Mouse (Mus musculus): ENCODE measurements around the gene Cpvl.

The Cpvl gene

DNA sequence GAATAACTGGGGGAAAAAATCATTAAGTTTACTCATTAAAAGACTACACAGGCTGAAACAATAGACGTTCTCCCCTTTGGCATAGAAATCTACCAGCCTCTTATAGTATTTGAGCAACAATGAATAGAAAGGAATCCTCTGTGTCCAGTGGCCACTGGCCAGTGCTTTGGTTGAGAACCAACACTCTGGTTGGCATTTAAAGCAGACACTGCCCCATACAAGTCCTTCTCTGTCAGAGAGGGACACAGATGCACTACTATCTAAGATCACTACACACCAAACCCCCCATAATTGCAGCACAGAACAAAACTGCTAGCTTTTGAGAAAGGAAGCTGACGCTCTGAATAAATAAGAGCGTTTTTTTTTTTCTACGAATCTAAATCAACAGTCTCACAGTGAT is 93.5 kb downstream of the Cpvl start:
- no peak for DNase-seq (ENCODE audit: low read depth, low spot score)

DNA sequence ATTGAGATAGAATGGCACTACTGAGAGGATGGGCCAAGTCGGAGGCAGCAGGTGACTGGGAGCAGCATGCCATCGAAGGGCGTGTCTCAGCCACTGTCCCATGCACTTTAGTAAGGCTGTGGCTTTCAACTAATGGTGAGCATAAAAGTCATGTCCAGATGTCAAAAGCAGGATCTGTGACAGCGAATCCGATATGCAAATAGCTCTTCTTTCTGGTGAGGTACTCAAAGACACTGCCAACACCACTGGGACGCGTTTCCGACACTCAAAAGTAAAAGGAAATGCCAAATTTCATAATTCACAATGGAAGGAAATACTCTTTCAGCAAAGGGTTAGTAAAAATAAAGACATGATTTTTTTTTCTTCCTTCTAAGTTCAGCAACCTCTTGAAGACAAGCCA is 94.0 kb downstream of the Cpvl start:
- DNase-seq (ENCODE audit: low read depth, low spot score) = no peak

DNA sequence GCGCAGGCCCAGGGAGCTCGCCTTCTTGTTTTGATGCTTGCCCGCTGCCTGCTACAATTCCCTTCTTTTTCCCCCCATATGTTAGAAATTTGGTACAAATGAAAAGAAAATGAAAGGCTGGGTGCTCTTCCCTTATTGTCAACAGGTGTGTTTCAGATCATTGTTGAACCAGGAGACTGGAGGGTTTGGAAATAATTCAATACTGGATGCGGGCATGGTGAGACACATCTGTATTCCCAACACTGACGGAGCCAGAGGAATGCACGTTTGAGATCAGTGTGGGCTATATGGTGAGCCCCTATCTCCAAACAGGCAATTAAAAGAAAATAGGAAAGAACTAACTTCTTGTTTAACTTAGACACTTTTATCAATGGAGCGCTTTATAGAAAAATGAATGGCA is 95.1 kb downstream of the Cpvl start:
- no peak for DNase-seq (ENCODE audit: low read depth, low spot score)

DNA sequence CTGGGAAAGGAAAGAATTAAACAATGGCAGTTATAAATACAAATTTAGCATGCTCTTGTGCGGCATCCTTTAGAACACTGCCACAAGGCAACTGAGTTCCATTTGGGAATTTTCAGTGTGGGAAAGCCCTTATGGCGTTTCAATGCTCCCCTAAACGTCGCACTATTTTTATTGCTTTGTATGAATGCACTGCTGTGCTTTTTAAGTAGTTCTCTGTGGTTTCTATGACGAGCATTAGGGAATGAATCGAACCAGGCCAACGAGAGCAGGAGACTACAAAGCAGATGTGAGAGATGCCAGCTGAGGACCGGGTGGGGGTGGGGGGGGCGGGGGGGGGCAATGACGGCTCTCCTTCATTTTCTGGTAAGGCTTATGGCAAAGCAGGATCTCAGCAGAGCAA is 96.8 kb downstream of the Cpvl start:
- no peak for DNase-seq (ENCODE audit: low read depth, low spot score)

DNA sequence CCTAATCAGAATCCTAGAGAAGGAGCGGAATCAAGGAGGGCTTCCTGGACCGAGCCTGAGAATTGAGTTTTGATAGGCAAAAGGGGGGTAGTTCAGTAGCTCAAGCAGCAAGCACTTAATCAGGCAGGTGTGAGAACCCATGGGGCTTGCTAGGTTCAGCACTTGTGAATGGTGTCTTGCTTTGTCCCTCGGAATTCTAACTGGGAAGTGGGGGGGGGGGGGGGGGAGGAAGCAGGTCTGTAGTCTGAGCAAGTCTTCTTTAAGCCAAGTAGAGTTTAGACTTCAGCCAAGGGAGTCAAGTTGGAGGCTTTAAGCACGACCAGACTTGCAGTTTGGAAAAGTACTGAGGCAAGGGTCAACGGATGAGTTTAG is 97.2 kb downstream of the Cpvl start:
- DNase-seq (ENCODE audit: low read depth, low spot score) = no peak

DNA sequence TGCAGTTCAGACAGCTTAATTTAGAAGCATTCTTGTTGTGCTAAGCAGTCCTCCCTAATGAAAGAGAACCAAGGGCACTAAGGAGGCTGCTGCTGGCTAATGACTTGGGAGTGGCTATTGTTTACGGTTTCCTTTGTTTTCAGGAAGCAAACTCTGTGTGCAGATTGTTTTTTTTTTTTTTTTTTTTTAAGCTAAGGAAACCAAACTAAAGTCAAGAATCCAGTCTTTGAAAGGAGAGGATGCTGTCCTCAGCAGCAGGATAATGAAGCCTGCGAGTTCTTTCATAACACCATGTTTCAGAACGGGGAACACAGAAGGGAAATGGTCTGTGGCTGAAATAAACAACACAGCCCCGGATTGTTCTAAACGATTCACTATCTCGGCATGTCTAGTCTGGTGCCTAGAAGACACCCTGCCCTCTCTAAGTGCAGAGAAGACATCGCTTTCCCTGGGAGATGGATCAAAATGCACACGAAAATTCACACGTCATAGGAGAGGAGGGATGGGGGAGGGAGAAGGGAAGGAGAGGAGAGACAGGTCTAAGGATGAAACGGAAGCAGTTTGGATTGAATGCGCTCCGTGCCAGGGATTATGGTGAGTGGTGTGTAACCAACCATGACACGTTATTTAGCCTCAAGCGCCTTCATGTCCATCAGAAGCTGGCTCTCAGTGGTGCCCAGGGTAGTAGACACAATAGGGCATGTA is 97.8 kb downstream of the Cpvl start:
- DNase-seq (ENCODE audit: low read depth, low spot score) = peak; percentile 11

DNA sequence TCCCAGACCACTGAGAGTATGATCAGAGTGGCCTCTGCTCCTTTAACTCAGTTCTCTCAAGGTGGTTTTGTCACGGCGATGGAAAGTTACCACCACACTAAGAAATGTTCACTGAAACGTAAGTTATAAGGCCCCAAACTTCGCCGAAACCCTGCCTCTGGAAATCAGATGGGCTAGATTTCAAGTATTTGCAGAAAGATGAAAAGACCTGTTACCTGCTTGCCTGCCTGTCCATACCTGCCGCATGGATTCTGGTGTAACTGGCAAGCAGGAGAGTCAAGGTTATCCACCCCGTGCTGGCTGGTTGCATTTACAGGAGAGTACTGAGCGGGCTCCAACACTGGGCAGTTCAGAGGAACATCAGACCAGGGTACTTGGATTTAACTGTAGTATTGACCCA is 98.9 kb downstream of the Cpvl start:
- no peak for DNase-seq (ENCODE audit: low read depth, low spot score)

DNA sequence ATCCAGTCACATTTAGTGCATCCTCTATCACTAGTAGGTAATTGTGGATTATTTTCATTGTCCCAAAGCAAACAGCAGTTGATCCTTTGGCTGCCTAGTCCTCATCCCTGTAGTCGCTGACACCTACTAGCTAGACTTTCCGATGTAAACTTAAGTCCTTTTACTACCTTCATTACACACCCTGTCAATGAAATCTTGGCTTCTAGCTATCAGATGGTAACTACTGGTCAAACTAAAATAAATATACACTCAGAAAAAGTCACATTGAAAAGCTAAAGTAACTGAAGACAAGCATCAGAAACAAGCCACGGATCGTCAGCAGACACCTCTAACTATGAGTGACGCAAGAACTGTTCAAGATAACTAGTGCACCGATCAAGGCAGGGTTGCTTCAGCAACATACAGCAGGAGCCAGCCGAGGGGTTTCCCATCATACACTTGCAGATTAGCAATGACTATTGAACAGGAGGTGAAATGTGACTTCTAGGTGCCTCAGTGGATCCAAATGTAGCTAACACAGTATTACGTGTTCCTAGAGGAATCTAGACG is 103.5 kb downstream of the Cpvl start:
- no peak for DNase-seq (ENCODE audit: low read depth, low spot score)

DNA sequence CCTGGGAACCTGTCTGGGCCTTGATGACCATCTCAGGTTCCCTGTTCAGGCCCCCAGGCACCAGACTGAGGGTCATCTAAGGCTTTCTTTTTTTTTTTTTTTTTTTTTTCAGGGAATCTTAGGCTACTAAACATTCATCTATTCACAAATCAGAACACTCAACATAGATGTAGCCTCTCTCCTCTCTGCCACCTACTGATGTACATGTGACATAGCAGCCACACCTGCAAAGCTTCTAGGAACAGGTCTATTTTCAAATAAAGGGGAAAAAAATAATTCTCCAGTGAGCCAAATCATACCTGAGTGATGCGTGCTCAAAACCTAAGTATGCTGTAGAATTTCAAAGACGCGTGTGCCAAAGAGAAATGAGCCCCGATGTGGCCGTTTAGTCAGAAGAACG is 106.6 kb downstream of the Cpvl start:
- DNase-seq (ENCODE audit: low read depth, low spot score) = no peak

DNA sequence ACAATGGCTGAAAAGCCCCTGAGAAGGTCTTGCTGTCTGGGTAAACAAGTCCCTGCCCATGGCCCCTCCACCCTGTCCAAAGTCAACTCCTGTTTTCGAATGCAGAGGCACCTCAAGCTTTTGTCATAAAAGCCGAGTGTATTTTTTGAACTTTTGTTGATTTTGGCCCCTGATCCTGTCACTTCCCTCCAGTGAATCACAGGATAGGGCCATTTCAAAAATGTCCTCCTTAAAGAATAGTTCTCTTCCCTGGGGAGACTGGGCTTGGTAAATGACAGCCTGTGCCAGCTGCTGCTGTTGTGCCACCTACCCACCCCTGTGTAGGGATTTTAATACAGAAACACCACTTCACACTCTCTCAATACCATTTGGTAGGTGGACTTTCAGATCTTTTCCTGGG is 115.5 kb downstream of the Cpvl start:
- DNase-seq (ENCODE audit: low read depth, low spot score) = no peak

DNA sequence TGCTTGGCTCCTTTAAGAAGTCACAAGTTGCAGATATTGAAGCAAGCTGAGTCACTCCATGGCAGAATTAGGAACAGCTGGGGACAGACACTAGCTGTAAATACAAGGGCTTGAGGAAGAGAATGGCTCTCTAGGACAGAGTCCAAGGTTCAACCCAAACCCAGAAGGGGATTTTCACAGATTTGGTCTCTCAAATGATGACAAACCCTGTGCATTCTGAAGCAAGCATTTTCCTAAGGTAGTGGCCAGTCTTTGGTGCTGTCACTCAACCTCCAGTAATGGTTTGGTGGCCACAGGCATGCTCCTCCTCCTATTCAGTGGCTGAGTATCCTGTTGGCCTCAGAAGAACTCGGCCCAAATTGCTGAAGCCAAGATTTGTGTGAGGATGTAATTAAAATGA is 119.4 kb downstream of the Cpvl start:
- DNase-seq (ENCODE audit: low read depth, low spot score) = no peak

DNA sequence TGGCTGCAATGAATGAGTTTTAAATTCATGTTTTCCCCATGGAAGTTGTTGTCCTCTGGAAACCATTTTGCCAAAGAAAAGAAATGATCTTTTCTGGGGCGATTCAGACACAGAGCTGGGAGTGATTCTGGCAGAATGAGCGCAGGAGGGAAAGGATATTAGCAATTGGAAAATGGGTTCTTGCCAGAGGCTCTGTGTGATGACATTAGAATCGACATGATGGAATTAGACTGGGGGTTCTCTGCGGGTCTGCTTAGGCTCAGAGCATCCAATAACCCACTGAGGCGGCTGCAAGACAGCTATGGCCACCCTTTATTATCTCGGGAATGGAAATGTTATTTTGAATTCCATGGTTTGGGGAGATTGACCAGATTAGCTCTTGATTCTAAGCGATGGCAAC is 120.6 kb downstream of the Cpvl start:
- DNase-seq (ENCODE audit: low read depth, low spot score) = no peak

DNA sequence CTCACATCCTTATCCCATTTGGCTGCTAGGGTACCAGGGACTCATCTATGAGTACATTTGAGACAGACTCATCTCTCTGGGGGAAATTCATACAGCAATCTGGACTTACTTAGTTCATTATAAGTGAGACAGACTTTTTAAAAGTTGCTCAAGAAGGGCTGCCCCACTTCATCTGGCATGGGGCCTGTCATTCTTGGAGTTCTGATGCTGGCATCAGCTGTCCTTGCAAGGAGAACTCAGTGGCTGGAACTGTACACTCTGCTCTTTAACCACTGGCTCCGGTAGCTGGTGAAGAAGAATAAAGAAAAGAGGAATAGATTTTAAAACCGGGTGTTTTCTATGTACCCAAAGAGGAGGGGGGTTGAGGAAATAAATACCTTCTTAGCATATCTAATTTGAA is 121.7 kb downstream of the Cpvl start:
- DNase-seq (ENCODE audit: low read depth, low spot score) = no peak

DNA sequence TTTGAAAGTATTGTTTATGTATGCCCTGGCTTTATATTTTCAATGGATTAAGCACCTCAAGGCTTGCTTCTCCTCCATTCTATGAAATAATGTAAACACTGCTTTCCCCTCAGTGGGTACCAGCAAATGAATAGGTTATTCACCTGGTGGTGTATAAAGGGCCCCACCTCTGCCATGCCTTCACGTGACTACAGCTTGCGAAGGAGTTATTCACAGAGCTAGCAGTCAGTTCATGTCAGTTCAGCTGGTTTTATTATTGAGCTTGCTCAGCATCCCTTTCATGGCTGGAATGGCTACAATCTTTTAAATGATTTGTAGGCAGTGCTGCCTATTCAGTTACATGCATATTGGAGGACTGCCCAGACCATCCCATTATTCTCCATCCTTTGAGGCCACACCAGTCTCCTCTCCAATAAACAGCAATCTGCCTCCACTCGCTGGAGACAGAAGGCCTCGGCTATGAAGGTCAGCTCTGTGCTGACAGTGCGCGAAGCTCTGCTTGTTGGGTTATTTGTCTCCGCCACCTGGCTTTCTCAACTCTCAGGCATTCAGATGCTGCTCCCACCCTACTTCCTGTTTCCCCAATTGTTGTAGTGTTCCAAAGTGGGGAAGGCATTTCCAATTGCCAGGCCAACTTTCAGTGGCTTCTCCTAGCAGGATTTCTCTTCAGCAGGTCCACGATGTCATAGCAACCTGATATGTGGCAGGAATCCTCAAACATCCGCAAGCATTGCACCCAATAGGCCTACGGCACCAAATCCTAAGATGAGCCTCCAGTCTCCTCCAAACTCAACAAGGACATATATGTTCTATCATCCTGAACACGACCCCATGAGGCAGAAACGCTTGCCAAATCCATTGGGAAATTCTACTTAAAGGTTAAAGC is 123.3 kb downstream of the Cpvl start:
- no peak for DNase-seq (ENCODE audit: low read depth, low spot score)

DNA sequence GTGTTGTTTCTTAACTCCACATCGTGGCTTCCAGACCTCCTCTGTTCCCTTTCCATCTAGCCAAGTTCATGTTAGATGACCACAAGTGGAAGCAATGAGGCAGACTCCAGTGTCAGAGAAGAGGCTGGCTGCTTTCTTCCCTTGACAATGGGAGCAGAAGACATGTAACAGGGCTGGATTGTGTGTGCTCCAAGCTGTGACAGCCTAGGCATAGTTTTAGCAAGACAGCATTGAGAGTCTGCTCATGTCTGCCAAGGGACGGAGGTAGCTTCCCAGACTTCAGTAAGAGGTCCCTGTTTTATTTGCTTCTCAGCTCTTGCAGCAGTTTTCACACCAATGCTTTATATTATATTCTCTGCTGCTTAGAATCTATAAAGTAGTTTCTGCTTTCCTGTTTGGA is 124.2 kb downstream of the Cpvl start:
- DNase-seq (ENCODE audit: low read depth, low spot score) = no peak

DNA sequence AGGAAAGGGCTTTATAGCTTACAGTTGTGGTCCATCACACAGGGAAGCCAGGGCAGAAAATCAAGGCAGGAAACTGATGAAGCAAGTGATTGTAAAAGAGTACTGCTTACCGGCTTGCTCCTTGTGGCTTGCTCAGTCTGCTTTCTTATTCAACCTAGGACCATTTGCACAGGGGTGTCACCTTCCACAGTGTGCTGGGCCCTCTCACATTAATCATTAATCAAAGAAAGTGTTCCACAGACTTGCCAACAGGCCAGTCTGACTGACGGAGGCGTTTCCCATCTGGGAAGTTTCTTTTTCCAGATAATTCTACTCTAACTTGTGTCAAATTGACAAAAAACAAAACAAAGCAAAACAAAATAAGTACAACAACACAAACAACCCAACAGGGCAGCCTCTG is 124.9 kb downstream of the Cpvl start:
- DNase-seq (ENCODE audit: low read depth, low spot score) = no peak

DNA sequence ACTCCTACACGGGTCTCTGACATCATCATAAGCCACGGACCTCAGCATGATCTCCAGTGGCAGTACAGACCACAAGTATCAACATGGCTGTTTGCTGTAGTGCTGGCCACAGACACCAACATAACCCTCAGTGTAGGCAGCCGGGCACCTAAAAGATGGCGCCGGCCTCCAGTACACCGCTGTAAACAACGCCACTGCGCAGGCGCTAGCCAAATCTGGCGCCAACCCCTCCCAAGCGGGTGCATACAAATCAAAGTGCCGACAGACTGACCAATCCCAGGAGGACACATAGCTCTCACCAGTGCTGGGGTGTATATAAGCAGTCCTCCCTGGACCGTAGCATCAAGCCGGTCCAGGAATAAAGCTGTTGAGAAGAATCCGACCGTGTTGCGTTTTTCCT is 133.8 kb downstream of the Cpvl start:
- DNase-seq (ENCODE audit: low read depth, low spot score) = no peak

DNA sequence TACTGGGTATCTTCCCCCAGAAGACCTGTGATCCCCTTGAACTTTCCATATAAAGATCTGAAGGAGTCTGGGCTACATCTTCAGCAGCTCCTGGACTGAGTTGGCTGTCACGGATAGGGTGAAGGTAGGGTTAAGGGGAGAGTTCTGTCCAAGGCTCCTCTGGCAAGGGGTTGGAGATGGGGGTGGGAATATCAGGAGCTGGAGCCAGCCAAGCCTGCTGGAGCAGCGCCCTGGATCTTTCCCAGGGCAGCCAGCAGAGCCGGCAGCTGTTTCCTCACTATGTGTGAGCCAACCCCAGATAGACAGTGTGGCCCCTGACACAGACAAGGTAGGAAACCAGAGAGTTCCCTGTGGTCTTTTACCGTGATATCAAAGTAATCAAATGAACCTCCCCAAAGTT is 153.3 kb downstream of the Cpvl start:
- DNase-seq (ENCODE audit: low read depth, low spot score) = no peak
